Mouse (Mus musculus): ENCODE measurements around the gene Prss35. TPM values are rescaled to one million over a fixed set of nuclear protein-coding genes. Genes with fewer than 3 reads are reported as not detected.

The Prss35 gene
- 15.7 TPM for polyA plus RNA-seq (2014; fragmentation: Illumina TruSeq; extraction: RNeasy Lipid Tissue Mini Kit (QIAGEN cat#74804); ENCODE audit: low read depth, low replicate concordance)

GRCm38 (mm10) chr9:86742959-86743911, at the start of gene Prss35:
Gene Prss35, plus strand, starts transcription at chr9:86743649.

GRCm38 (mm10) chr9:86695818-86696261, 47.6 kb upstream of the Prss35 start, which contains the start of gene Me1:
Gene Me1, minus strand, starts transcription at chr9:86695953.

Other genes starting within 250 kb of the Prss35 start
- 13.3 TPM for gene Pgm3, start 171.8 kb upstream of the Prss35 start, polyA plus RNA-seq (2014; fragmentation: Illumina TruSeq; extraction: RNeasy Lipid Tissue Mini Kit (QIAGEN cat#74804); ENCODE audit: low read depth, low replicate concordance)
- gene Rwdd2a, start 171.7 kb upstream of the Prss35 start, polyA plus RNA-seq (2014; fragmentation: Illumina TruSeq; extraction: RNeasy Lipid Tissue Mini Kit (QIAGEN cat#74804); ENCODE audit: low read depth, low replicate concordance): 112 TPM
- 415 TPM for gene Me1, start 47.7 kb upstream of the Prss35 start, polyA plus RNA-seq (2014; fragmentation: Illumina TruSeq; extraction: RNeasy Lipid Tissue Mini Kit (QIAGEN cat#74804); ENCODE audit: low read depth, low replicate concordance)
- 2.7 TPM for gene Snap91, start 137.0 kb downstream of the Prss35 start, polyA plus RNA-seq (2014; fragmentation: Illumina TruSeq; extraction: RNeasy Lipid Tissue Mini Kit (QIAGEN cat#74804); ENCODE audit: low read depth, low replicate concordance)